Comparison of ENCODE assay signal across 8 mouse cellular contexts in the genomic region with DNA sequence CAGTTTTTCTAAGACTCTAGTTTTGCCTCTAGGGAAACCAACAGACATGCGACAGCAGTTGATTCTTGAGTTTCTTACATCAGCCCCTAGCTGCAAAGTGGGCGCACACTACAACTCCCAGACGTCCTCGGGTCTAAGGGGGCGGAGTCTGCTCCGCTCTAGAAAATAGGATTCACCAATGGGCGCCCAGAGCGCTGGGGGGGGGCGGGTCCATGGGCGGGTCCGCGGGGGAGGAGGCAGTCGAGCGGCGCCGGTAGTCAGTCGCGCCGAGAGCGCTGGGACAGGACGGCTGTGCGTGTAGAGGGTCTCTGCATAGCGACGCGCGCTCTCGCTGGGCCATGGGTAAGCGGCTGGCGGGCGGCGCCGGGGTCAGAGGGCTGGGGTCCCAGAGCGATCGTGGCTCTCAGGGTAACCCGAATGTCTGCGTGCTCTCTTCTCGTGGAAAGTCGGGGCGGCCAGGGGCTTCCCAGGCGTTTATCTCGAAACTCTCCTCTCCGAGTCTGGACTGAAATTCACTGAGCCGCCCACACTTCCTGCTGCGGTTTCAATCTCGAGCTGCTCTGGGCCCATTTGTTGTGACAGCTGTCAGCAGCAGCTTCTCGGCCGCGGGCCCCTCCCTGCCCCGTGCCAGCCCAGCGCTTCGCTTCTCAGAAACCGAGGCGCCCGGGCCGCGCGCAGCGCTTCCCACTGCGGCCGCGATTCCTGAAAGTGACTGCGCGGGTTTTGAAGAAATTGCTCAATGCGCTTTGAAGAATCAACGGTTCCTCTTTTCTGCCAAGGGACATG. TPM values are rescaled to one million over a fixed set of nuclear protein-coding genes. Genes with fewer than 3 reads are reported as not detected.
DNase-seq lines count a peak whose midpoint lies in the region; ATAC-seq lines count a peak whose summit lies in the region.

A gene (plus strand): TSS at position 239 of the 786 bp plus-strand sequence.

- peak within 1 kb of the TSS; percentile 56 for H3K9ac ChIP-seq in hindbrain, embryonic 11.5 days (ENCODE audit: low read depth, low read length)

- H3K36me3 ChIP-seq in hindbrain, embryonic 11.5 days (ENCODE audit: control insufficient read depth, insufficient read depth, low read length): no peaks in the 10 kb centered on the region

- peaks cover 7% of the 10 kb centered on the region for H3K27me3 ChIP-seq in hindbrain, embryonic 11.5 days (ENCODE audit: control insufficient read depth, insufficient read depth, low read length)

- H3K4me3 ChIP-seq in hindbrain, embryonic 11.5 days (ENCODE audit: low read depth, low read length): peak within 1 kb of the TSS; percentile 61

- peaks cover 4% of the 10 kb centered on the region for H3K4me1 ChIP-seq in hindbrain, embryonic 11.5 days (replicated peaks; ENCODE audit: control insufficient read depth, insufficient read depth, low read length)

- peak within 1 kb of the TSS; percentile 95 for H3K4me2 ChIP-seq in hindbrain, embryonic 11.5 days (replicated peaks; ENCODE audit: low read depth, low read length)

- H3K27ac ChIP-seq in hindbrain, embryonic 11.5 days (ENCODE audit: low read depth, low read length): peak within 1 kb of the TSS; percentile 36; the same call in 1 of the 2 replicates

- DNase-seq in MEL-GATA-1-ER (ENCODE audit: extremely low read depth, low read depth): peak; percentile 82
- peak; percentile 76 for DNase-seq in cerebellum, adult 8-10 months
- peak; percentile 94 for DNase-seq in hindbrain, embryonic 11.5 days (ENCODE audit: low spot score)
- peak; percentile 83 to 86 for DNase-seq in layer of hippocampus, postnatal 10 days (ENCODE audit: low spot score in 2 of 2)
- DNase-seq in lung, postnatal 10 days: peak; percentile 93
- DNase-seq in ovary, postnatal 36 days (ENCODE audit: low spot score): peak; percentile 82
- peak; percentile 92 for DNase-seq in thymus, postnatal 25 days

- WGBS in hindbrain, embryonic 11.5 days: 1% methylated on average over 63 of the region's 65 CpGs

- peak; percentile 79 for ATAC-seq in frontal cortex, adult (ENCODE audit: low TSS enrichment)
- peak; percentile 93 for ATAC-seq in hindbrain, embryonic 11.5 days (ENCODE audit: low FRiP score)

- no peaks in the 10 kb centered on the region for H3K9me3 ChIP-seq in hindbrain, embryonic 11.5 days (ENCODE audit: control insufficient read depth, low read length)

RNA-seq across cellular contexts. Expression of the gene that starts here (rescaled TPM):
- polyA plus RNA-seq in hindbrain, embryonic 11.5 days (2014; fragmentation: Nextera tagmentation; extraction: Ambion mirVana): 1.9 and 2.7 TPM in 2 replicates
- total RNA-seq in layer of hippocampus, postnatal 10 days (2021): 10 to 100 TPM; 13.7 to 14.8 TPM

Comparison
In these comparisons a context has a peak if more than half of its experiments do, and no peak if none do; other contexts are left out.
1. Peak in every context shown above with its lines: DNase-seq, ATAC-seq, H3K4me3 ChIP-seq and H3K27ac ChIP-seq.